Mouse (Mus musculus) neural tube, embryonic 11.5 days (tissue): ENCODE measurements around the gene Zfp704. TPM values are rescaled to one million over a fixed set of nuclear protein-coding genes. Genes with fewer than 3 reads are reported as not detected.

Source experiments
- ATAC-seq: fragments of 200-750 bp; cut with Nextera tagmentation; 2 replicates; pipeline ENCODE4 v1.8.0; 2017; ENCODE audit warnings: moderate number of reproducible peaks, mild to moderate bottlenecking, moderate TSS enrichment, moderate library complexity; ENCODE audit not compliant: insufficient read depth, low FRiP score, low TSS enrichment
- DNase-seq: peaks from one replicate; pipeline ENCODE4 v3.0.0-alpha.2; 2015; ENCODE audit warnings: low spot score
- H3K27ac ChIP-seq: fragments of 300-500 bp; sonication (generic); 2 replicates; pipeline ENCODE4 v1.5.1; 2014; ENCODE audit warnings: low read depth, mild to moderate bottlenecking, low read length
- H3K27me3 ChIP-seq: fragments of 300-500 bp; sonication (generic); 2 replicates; pipeline ENCODE4 v1.6.1; 2014; ENCODE audit warnings: mild to moderate bottlenecking, low read length, mixed read lengths; ENCODE audit not compliant: control insufficient read depth, insufficient read depth
- H3K36me3 ChIP-seq: fragments of 300-500 bp; sonication (generic); 2 replicates; pipeline ENCODE4 v1.6.1; 2014; ENCODE audit warnings: mild to moderate bottlenecking, low read length, moderate library complexity, mixed read lengths; ENCODE audit not compliant: control insufficient read depth, insufficient read depth
- H3K4me1 ChIP-seq: fragments of 300-500 bp; sonication (generic); 2 replicates; pipeline ENCODE4 v1.6.1; 2014; ENCODE audit warnings: low read length, mixed read lengths; ENCODE audit not compliant: control insufficient read depth, insufficient read depth
- H3K4me2 ChIP-seq: fragments of 300-500 bp; sonication (generic); 2 replicates; pipeline ENCODE4 v1.6.1; 2014; ENCODE audit warnings: low read depth, mild to moderate bottlenecking, moderate library complexity
- H3K4me3 ChIP-seq: fragments of 300-500 bp; sonication (generic); 2 replicates; pipeline ENCODE4 v1.5.1; 2014; ENCODE audit warnings: low read depth, low read length
- H3K9ac ChIP-seq: fragments of 300-500 bp; sonication (generic); 2 replicates; pipeline ENCODE4 v1.6.1; 2014; ENCODE audit warnings: mild to moderate bottlenecking, low read length
- H3K9me3 ChIP-seq: fragments of 300-500 bp; sonication (generic); 2 replicates; pipeline ENCODE4 v1.6.1; 2016; ENCODE audit warnings: low read length; ENCODE audit not compliant: control insufficient read depth
- WGBS: fragments of 180-500 bp; shearing (Covaris S2); extraction: QIAGEN DNeasy Blood & Tissue Kit; methylation state at CpG from one replicate; pipeline ENCODE4 v1.1.7; 2014; 5-methylcytosine and 5-hydroxymethylcytosine counted together
- polyA plus RNA-seq: library from polyadenylated mRNA; unstranded; fragments of >200 nt; fragmentation: Nextera tagmentation; extraction: Ambion mirVana; gene quantifications from 2 replicates; pipeline ENCODE4 v1.2.1, GENCODE M21; 2014

The Zfp704 gene
- polyA plus RNA-seq = 5.8 and 6.3 TPM in 2 replicates

DNA sequence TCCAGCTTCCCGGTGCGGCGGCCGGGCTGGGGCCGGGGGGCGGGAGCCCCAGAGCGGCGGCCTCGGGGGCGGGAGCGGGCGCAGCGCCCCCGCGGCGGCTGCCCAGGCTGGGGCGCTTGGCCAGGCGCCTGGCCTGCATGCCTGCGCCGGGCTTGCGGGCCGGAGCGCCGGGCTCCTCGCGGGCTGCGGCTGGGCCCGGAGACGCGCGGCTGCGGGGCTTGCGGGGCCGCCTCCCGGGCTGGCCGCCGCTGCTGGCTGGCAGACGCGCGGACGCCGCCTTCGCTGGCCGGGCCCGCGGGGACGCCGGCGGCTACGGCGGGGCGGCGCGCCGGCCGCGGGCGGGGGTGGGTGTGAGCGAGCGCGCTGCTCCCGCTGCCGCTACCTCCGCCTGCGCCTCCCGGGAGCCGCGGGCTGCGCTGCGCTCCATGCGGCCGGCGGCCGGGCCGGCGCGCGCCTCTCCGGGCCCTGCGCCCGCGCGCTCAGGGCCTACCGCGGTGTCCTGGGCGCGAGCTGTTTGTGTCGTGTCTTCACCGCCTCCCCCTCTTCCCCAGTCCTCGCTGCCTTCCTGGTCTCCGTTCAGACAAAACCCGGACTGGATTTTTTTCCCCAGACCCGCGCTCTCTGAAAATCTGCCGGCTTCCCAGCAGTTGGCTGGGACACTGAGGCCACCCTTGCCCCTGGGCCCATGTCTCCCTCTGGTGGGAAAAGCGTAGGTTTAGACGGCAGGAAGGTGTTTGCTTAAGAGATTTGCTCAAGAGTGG, at the start of gene Zfp704:
Zfp704 (minus strand) TSS at position 505 of the 761 bp plus-strand sequence.
- DNase-seq (peak; percentile 88), ATAC-seq (peak; percentile 91)
- under 1% methylated on average over 40 of the region's 97 CpGs for WGBS

DNA sequence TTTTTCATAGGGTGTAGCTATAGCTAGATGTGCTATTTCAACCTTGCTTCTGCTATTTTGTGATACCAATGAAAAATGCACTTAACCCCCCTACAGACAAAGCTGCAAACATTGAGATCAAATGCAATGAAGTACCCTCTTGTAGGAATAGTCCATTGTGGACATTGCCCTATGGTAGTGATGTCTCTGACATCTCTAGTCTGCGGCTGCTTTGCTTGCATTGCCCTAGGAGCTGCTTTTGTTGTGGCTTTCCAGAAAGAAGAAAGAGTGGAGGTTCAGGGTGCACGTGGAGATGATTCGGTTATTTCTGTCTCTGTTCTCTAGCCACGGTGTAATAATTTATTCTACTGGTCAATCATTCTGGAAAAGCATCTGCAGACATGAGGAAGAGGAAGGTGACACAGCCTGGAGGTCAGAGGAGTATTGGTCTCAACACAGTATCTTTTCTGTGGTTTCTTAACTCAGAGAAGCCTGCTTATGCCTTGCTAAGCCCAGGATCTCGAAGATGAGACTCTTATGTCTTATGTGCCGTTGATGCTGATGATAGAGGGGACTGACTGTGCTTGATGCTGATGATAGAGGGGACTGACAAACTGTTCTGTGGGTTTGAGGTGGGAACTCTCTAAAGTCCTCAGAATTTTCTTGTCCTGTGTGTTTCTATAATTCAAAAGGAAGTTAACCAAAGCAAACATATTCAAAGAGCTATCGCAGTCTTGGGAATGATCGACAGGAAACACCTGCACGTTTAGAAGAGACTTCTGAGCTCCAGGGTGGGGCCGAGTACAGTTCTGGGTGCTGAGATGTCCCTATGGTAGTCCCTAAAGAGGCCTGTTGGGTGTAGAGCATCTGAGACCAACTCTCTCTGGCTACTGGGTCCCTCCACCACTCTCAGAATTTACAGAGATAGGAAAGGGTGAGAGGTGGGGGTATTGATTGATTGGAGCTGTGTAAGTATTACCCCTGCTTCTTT, 23.4 kb upstream of the Zfp704 start:
- Histone ChIP-seq H3K4me3 (no peak overlapping the region), H3K4me1 (no peaks in the 10 kb centered on the region), H3K27ac (no peak overlapping the region), H3K27me3 (no peaks in the 10 kb centered on the region), H3K4me2 (no peak overlapping the region), H3K36me3 (no peaks in the 10 kb centered on the region), H3K9ac (no peak overlapping the region), H3K9me3 (no peaks in the 10 kb centered on the region)
- ATAC-seq = no peak
- WGBS = 85% methylated on average over 10 of the region's 10 CpGs
- no peak for DNase-seq

More for the DNA sequence above, at the start of gene Zfp704:
- Histone ChIP-seq H3K9ac (peak within 1 kb of the TSS; percentile 93), H3K27ac (peak within 1 kb of the TSS; percentile 98), H3K9me3 (no peaks in the 10 kb centered on the region), H3K4me1 (peaks cover 15% of the 10 kb centered on the region), H3K36me3 (no peaks in the 10 kb centered on the region), H3K4me3 (peak within 1 kb of the TSS; percentile 88), H3K4me2 (peak within 1 kb of the TSS; percentile 79), H3K27me3 (no peaks in the 10 kb centered on the region)

DNA sequence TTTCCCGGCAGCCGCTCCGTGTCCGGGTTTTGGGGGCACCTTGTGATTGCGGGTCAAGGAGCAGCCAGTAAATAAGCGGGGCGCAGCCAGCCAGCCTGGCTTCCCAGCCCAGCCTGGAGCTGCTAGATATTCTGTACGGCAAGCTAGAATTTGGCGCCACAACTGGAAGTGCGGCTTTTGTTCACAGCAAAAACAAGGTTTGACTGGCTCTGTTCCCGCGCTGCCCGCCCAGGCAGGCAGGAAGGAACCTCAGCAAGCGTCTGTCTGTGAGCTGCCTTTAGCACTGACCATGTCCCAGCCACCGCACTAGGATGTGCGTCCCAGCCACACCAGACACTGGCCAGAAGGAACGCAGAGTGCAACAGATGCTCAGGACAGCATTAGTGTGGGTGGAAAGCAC, 20.1 kb upstream of the Zfp704 start:
- H3K27ac ChIP-seq = no peak overlapping the region
- whole genome bisulfite sequencing = 31% methylated on average over 17 of the region's 17 CpGs
- DNase-seq (peak; percentile 36), ATAC-seq (peak; percentile 35; the same call in 1 of the 2 replicates)
- peak overlapping the region; percentile 15 for H3K9ac ChIP-seq
- H3K4me2 ChIP-seq = peak overlapping the region; percentile 21
- H3K27me3 ChIP-seq = no peaks in the 10 kb centered on the region
- 0 out of 2 replicates have a peak overlapping the region, but pooled peaks have one; percentile 4 for H3K4me3 ChIP-seq
- H3K9me3 ChIP-seq = no peaks in the 10 kb centered on the region
- no peaks in the 10 kb centered on the region for H3K4me1 ChIP-seq
- no peaks in the 10 kb centered on the region for H3K36me3 ChIP-seq

DNA sequence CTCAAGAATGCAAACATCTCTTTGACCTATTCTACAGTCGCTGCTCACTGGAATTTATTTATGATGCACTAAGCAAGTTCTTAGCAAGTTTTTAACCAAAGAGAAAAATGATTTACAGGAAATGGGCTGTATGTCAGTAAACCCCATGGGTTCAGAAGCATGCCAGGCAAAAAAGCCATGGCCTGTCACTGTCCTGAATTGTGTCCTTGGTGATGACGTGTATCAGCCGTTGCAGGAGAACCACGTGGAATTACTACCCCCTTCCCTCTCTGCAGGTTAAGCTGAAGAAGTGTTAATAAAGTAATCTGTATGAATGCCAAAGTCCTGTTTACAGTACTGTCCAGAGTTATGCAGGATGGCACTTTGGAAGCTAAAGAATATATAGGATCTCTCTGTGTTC, 18.2 kb upstream of the Zfp704 start:
- ATAC-seq = no peak
- no peak overlapping the region for H3K27ac ChIP-seq
- no peaks in the 10 kb centered on the region for H3K27me3 ChIP-seq
- H3K9ac ChIP-seq = no peak overlapping the region
- no peaks in the 10 kb centered on the region for H3K9me3 ChIP-seq
- H3K4me1 ChIP-seq = no peaks in the 10 kb centered on the region
- WGBS = 74% methylated on average over 4 of the region's 4 CpGs
- no peak overlapping the region for H3K4me2 ChIP-seq
- DNase-seq = no peak
- no peak overlapping the region for H3K4me3 ChIP-seq
- H3K36me3 ChIP-seq = no peaks in the 10 kb centered on the region

DNA sequence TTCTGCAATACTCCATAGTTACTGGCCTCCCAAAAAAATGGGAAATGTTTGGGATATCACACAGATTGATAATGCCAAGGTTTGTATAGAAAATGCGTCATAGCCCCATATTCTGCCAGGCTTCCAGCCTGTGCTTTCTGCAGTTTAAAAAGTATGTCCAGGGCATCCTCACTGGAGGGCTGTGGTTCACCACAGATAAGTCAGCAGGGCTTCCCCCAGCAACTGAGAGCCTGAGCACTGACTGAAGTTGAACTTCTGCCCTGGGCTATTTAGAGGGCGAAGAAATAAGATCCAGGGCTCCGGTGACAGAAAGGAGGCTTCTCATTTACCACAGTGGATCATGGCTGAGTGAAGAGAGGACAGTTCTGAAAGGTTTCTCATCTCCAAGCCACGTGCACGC, 16.3 kb upstream of the Zfp704 start:
- H3K9me3 ChIP-seq = no peaks in the 10 kb centered on the region
- no peak overlapping the region for H3K4me3 ChIP-seq
- no peak overlapping the region for H3K27ac ChIP-seq
- no peaks in the 10 kb centered on the region for H3K36me3 ChIP-seq
- DNase-seq (no peak), ATAC-seq (no peak)
- no peaks in the 10 kb centered on the region for H3K4me1 ChIP-seq
- no peak overlapping the region for H3K9ac ChIP-seq
- no peaks in the 10 kb centered on the region for H3K27me3 ChIP-seq
- WGBS = 79% methylated on average over 5 of the region's 5 CpGs
- no peak overlapping the region for H3K4me2 ChIP-seq

DNA sequence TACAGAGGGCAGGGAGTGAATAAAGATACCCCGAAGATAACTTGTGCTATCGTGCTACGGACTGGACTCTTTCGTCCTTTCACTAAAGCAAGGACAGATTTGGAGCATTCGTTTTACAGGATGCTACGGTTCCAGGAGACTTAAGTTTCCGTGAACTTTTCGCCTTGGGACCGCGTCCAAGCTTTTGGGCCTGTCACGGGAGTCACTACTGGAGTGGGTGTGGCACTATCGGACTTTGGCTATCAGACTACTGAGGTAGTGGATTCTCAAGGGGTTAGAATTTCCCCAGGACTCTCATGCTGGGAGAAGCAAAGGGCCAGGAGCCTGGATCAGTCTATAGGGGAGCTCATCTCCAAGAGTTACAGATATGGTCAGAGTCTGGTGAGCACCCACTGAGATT, 10.7 kb upstream of the Zfp704 start:
- 94% methylated on average over 12 of the region's 12 CpGs for whole genome bisulfite sequencing

DNA sequence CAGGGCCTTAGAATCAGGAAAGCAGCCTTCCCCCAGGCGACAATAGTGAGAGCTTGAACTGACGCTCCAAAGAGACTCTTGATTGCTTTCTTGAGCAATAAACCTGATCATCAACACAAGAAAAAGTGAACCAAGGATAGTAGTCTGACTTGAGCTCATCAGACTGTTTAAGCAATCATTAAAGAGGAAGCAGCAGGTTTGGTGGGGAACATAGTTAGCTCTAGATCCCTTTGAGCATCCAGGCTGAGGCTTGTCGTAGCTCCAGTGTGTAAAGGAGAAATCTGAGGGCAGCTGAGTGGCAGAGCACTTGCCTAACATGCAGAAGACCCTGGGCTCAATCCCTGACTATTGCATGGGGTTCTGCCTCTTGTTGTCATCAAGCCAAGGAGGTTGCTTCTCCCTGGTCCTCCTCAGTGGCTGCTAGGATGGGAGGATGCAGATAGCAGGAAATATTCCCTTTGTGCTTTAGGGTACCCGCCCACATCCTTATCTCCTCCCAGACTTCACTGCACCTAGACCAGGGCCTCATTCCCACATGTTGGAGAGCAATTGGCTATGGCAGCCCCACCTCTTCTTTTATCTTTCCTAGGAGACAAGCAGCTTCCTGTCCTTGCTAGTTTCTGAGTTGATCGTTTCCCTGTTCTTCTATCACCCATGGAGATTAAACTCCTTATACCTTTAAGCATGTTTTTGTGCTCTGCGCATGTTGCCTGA, 9.8 kb upstream of the Zfp704 start:
- Histone ChIP-seq H3K9me3 (no peaks in the 10 kb centered on the region), H3K27ac (no peak overlapping the region), H3K27me3 (no peaks in the 10 kb centered on the region), H3K9ac (no peak overlapping the region), H3K36me3 (no peaks in the 10 kb centered on the region), H3K4me2 (no peak overlapping the region), H3K4me3 (no peak overlapping the region), H3K4me1 (no peaks in the 10 kb centered on the region)
- 63% methylated on average over 6 of the region's 6 CpGs for WGBS
- no peak for ATAC-seq
- no peak for DNase-seq

More for the DNA sequence above, 10.7 kb upstream of the Zfp704 start:
- ATAC-seq = no peak
- Histone ChIP-seq H3K27ac (no peak overlapping the region), H3K9ac (no peak overlapping the region), H3K4me1 (no peaks in the 10 kb centered on the region), H3K4me2 (no peak overlapping the region), H3K4me3 (no peak overlapping the region), H3K9me3 (no peaks in the 10 kb centered on the region), H3K27me3 (no peaks in the 10 kb centered on the region), H3K36me3 (no peaks in the 10 kb centered on the region)
- no peak for DNase-seq

DNA sequence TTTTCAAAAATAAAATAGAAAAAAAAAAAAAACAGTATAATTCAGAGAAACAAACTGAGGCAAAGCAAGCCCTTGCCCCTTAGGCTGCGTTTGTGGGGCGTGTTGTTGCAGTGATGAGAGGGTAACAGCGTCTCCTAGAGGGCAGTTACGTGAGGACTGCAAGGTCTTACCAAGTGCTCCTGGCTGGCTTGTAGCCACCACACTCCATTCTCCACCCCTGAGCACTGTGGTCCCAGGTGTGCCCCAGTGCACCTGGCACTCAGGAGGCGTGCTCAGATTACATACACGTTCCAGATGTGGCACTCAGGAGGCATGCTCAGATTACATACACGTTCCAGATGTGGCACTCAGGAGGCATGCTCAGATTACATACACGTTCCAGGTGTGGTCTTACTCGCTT, 7.2 kb upstream of the Zfp704 start:
- no peaks in the 10 kb centered on the region for H3K4me1 ChIP-seq
- H3K9ac ChIP-seq = no peak overlapping the region
- H3K27ac ChIP-seq = no peak overlapping the region
- no peak for ATAC-seq
- no peaks in the 10 kb centered on the region for H3K27me3 ChIP-seq
- H3K9me3 ChIP-seq = no peaks in the 10 kb centered on the region
- 71% methylated on average over 9 of the region's 9 CpGs for WGBS
- no peak for DNase-seq
- H3K4me2 ChIP-seq = no peak overlapping the region
- no peak overlapping the region for H3K4me3 ChIP-seq
- H3K36me3 ChIP-seq = no peaks in the 10 kb centered on the region
